Mouse (Mus musculus) small intestine, adult 2 months (tissue): ENCODE data around the gene Gm20388.

Experiments used
- CTCF ChIP-seq: fragments of 200-500 bp; IDR thresholded peaks from 2 replicates; pipeline ENCODE4 v1.5.1; 2012; ENCODE audit warnings: low read depth, mild to moderate bottlenecking, control low read depth, inconsistent platforms, low read length, moderate library complexity, mixed read lengths; ENCODE audit not compliant: insufficient replicate concordance, insufficient read length; ENCODE audit errors: extremely low read depth
- POLR2A ChIP-seq: fragments of 200-500 bp; IDR thresholded peaks from 2 replicates; pipeline ENCODE4 v1.6.1; 2012; ENCODE audit warnings: low read depth, mild to moderate bottlenecking, control low read depth, inconsistent platforms, low read length, moderate library complexity

GRCm38 (mm10) chr8:123700399-123701070, 3789.9 kb downstream of the Gm20388 start:
- TF ChIP-seq CTCF: no peak
- TF ChIP-seq POLR2A: no peak
